Mouse (Mus musculus): ENCODE results near the gene Ice2.

Gene Ice2

DNA sequence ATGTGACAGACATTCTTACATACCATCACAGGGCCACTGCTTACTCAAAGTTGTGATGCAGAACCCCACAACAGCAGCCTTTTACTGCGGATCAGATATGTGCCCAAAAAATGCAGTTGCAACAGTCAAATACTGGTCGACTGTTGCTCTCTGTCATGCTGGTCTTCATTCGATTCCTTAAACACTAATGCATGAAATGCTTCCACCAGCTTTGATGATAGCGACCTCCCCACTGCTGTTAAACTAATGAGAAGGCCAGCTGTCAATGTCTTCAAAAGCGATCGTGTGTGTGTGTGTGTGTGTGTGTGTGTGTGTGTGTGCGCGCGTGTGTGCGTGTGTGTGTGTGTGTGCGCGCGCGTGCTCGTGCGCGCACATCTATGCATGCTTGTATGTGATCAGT, 13.2 kb upstream of the Ice2 start:
- no peak for TF ChIP-seq GATA4 (IDR thresholded peaks at IDR 0.05; ENCODE audit: insufficient replicate concordance, low read length)

DNA sequence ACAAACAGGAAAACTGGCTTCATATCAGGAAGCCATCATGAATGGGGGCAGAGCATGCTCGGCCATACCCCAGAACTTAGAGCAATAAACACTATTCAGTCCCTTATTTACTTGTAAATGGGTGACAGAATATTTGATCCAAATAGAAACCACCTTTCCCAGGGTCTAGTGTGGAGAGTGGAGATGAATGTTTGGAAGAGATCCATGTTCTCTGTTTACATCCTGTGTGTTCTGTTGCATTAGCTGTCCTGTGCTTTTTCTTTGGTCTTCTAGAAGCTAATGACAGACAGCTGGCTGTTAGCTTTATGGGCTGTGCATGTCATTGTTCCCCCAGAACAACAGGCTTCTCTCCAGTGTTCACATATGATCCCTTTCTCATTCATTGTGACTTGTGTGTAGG, 12.8 kb upstream of the Ice2 start:
- no peak for TF ChIP-seq GATA4 (IDR thresholded peaks at IDR 0.05; ENCODE audit: insufficient replicate concordance, low read length)

DNA sequence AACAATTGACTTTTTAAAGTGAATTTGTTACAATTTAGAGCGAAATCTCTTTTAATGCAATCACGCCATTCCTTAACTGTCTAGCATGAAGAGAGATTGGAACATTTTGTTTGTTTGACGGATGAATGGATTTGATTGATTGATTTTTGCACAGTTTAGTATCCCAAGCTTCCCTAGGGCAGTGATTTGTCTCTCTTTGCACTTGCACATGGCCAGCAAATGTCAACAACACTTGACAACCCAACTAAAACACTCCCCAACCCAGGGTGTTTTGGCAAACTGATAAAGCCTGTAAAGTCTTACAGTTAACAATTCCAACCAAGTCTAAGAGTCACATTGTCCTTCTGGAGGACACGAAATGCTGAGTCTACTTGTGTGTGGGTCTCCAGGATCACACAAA, 10.4 kb upstream of the Ice2 start:
- no peak for TF ChIP-seq GATA4 (IDR thresholded peaks at IDR 0.05; ENCODE audit: insufficient replicate concordance, low read length)

DNA sequence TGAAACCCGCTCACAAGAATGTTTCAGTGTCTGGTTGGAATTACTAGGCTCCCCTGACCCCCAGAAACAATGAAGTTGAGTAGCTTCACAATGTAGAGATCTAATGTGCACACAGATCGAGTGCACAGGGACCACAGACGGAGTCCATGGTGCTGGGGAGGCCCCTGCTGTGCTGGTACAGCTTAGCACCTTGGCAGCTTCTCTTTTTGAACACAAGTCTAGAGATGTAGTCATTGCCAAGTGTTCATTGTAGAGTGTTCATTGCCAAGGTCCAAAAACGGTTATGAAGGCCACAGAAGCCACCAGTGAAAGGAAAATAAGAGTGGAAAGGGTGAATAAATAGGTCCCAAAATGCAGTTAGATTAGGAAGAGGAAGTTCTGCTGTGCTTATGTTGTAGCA, 7.1 kb upstream of the Ice2 start:
- TF ChIP-seq GATA4 (IDR thresholded peaks at IDR 0.05; ENCODE audit: insufficient replicate concordance, low read length): no peak

DNA sequence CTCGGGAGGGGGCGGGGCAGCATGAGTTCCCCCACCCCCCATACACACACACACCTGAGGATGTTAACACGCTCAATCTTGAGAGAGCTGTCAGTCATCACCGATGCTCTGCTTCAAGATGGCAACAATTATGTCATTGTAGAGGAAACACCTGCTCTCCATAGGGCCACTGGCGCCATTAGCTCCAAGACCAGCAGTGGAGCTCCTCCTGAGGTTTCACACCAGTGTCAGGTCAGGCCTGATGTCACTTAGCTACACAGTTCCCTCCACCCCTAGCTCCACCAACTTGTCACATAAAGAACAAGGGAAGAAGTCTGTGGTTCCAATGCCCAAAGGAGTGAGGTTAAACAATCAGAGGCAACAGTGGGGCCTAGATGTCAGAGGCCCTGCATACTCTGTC, 3.5 kb upstream of the Ice2 start:
- no peak for TF ChIP-seq GATA4 (IDR thresholded peaks at IDR 0.05; ENCODE audit: insufficient replicate concordance, low read length)

DNA sequence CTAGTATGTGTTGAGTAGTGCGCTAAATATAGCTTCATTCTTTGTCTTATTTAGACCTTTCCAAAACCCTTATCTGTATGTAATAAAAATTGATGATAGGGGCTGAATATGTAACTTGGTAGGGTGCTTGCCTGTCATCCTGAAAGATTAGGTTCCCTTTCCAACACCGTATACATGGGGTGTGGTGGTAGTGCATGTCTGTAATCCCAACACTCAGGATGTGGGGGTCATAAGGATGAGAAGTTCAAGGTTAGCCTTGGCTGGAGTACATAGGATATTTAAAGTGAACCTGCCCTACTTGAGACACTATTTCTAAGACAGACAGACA, 310 bp upstream of the Ice2 start:
- no peak for TF ChIP-seq GATA4 (IDR thresholded peaks at IDR 0.05; ENCODE audit: insufficient replicate concordance, low read length)

DNA sequence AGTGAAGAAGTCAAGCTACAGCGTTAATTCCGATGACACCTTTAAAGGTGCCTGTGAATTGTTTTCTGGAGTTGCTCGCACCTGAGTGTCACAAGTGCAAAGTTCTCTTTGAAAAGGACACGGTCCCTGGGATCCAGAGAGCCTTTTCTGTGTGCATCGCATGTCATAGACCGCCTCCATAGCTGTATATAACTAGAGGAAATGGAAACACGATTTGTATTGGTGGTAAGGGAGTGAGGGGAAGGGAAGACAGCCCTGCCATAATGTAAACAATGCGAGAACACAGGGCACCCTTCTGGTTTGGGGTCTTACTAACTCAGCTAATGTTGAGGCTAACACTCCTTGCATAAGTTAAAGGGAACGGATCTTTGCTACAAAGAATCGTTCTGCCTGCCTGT, 746 bp downstream of the Ice2 start:
- no peak for TF ChIP-seq GATA4 (IDR thresholded peaks at IDR 0.05; ENCODE audit: insufficient replicate concordance, low read length)

DNA sequence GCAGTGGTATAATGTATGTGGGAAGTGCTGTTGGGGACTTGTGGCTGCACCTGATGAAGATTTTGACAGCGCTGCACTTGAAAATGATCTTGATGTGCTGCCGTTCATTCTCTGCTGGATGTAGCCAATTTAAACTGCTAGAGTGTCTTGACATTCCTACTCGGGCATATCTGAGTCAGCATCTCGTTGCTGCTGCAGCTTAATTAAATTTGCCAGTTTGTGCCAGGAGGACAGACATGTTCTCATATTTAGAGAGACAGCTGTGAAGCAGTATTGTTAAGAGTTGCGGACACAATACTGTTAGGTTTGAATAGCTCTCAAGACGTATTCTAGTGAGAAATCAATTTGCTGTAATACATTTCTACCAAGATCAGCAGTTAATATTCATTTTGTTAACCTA, 7.0 kb downstream of the Ice2 start:
- no peak for TF ChIP-seq GATA4 (IDR thresholded peaks at IDR 0.05; ENCODE audit: insufficient replicate concordance, low read length)

DNA sequence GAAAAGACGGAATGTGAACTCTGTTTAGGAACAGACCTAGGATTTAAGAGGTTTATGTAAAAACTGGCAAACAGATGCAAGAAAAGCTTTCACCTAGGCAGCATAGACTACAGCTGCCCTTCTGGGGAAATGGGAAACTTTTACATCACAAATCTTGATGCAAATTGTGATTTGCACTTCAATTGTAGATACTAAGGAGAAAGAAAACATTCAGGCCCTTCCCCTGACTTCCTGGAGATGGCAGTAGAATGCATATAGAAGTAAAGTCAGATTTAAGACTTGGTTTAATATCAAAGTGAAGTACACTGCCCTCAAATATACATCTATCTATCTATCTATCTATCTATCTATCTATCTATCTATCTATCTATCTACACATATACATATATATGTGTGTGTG, 21.8 kb downstream of the Ice2 start:
- no peak for TF ChIP-seq GATA4 (IDR thresholded peaks at IDR 0.05; ENCODE audit: insufficient replicate concordance, low read length)

DNA sequence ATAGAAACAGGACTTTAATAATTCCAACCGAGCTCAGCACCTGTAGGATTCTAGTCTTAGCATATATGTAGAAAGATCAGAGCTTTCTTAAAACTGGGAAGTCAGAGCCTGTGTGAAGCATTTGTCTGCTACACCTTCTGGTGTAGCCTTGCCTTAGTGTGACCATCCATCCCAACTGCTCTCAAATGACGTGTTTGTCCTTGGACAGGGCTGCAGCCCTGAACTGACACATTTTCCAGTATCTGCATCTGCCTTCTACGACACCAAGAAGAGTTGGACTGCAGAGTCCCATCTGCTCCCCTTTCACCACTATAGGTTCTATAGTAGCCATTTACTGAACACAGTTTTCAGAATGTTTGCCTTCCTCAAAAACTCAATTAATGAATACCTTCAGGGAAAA, 32.8 kb downstream of the Ice2 start:
- TF ChIP-seq GATA4 (IDR thresholded peaks at IDR 0.05; ENCODE audit: insufficient replicate concordance, low read length): no peak

DNA sequence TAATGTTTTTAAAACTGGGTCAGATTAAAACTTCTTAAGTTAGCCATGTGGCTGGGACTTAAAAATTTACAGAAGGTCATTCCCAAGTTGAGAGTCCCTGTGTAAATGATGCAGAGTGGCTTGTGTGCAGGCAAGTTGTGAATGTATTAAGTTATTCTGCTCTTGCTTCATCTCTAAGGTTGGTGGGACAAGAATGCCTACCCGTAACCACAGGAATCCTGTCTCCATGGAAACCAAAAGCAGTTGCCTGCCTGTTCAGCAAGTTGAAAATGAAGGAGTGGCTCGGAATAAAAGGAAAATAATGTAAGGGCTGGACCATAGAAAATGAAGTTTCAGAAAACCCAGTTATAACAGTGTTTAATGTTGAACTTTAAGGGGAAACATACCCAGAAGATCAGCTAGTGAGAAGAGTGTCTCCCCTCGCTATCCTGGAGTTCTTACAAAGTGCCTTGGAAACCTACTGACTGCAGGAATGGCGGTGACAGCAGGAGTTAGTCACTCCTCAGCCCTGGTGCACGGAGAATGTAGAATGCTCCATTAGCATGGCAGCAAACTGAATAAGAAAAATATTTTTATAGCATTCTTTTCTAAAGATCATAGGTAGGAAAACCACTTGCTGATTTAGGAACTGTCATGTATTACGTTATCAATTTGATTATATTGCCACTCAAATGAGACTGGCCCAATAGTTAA, 34.3 kb downstream of the Ice2 start:
- no peak for TF ChIP-seq GATA4 (IDR thresholded peaks at IDR 0.05; ENCODE audit: insufficient replicate concordance, low read length)

DNA sequence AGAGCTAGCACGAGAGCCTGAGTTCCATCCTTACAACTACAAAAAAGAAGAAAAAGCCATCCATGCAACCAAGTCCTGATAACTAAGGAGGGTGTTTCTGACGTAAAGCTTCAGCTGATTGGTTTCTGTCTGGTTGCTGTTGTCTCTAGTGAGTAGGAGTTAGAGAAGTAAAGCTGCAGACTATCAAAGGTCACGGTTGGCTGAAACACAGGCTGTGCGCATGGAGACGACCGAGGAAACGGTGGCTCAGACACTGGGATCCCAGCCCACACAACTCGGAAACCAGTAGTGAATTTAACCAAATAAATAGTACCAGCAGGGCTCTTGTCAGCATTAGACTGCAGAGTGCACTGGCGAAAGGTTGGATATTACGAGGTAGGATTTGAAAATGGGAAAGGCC, 37.5 kb downstream of the Ice2 start:
- no peak for TF ChIP-seq GATA4 (IDR thresholded peaks at IDR 0.05; ENCODE audit: insufficient replicate concordance, low read length)

DNA sequence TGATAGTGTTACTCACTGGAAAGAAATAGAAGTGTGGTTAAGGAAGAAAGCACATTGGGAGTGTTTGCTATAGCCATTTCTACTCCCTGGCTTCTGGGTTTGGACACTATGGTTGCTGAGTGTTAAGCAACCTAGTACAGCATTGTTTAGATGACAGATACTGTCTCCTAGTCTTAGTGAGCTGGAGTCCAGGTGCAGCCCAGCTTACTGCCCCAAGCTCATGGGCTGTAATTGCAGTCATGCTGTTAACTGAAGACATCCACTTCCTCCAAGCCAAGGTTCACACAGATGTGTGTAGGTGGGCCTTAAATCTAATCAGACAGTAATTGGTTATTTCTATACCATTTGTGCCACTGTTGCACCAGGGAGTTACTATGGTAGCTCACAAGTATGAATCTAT, 38.0 kb downstream of the Ice2 start:
- no peak for TF ChIP-seq GATA4 (IDR thresholded peaks at IDR 0.05; ENCODE audit: insufficient replicate concordance, low read length)

DNA sequence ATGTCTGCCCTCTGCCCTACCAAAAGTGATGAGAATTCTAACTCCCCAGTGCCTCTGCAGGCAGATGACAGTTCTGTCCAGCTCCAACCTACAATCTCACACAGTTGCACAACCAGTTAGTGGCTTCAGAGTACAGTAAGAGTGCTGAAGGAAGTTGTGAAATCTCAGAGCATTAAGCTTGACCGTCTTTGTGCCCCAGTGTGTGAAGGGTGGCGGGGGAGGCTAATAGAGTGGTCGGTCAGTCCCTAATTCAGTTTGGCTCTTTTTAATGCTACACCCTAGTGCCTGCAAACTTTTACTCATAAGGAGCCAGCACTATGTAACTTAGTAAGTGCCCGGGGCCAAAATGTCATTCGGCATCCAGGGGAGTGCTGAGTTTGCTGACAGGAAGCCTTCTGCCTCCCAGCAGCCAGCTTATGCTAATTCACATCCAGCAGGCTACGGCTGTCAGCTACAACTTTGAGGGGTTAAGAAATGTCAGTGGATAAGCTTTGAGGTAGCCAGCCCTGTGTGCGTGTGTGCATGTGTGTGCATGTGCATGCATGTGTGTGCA, 42.2 kb downstream of the Ice2 start:
- no peak for TF ChIP-seq GATA4 (IDR thresholded peaks at IDR 0.05; ENCODE audit: insufficient replicate concordance, low read length)

DNA sequence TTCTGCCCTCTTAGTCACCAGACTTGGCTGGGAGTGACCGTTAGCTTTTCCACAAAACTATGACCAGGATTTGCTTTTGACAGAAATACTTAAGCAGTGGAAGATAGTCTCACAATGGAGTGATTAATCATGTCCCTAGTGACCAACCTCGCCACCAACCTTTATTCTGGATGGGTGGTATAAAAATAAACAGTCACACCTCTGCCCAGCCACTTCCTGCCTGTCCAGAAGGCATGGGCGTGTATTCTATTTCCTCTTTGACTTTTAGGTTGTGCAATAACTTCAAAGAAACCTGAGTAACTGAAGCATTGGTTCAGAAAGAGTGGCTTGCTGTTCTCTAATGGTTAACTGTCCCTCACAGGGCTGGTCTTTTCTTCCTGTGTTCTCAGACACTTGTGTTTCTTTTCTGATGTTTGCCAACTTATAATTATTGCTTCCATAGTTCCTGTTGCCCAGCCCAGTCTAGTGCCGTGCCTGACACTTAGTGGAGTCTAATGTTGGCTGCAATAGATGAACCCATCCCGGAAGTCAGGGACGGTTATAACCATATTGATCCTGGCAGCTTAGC, 44.8 kb downstream of the Ice2 start:
- TF ChIP-seq GATA4 (IDR thresholded peaks at IDR 0.05; ENCODE audit: insufficient replicate concordance, low read length): no peak

DNA sequence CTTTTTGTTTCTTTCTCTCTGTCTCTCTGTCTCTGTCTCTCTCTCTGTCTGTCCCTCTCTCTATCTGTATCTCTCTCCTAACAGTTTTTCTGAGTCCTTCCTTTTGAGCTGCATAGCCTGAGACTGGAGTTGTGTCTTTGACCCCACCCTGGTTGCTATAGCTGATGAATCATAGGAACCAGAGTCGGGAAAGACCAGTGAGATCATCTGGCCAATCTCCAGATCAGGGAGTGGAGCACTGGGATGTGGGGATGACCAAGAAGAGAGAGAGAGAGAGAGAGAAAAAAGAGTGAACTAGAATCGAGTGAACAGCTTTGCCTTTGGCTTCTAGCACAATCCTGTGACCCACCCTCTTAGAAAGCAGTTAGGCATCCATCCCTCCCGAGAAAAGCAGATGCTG, 45.5 kb downstream of the Ice2 start:
- no peak for TF ChIP-seq GATA4 (IDR thresholded peaks at IDR 0.05; ENCODE audit: insufficient replicate concordance, low read length)

DNA sequence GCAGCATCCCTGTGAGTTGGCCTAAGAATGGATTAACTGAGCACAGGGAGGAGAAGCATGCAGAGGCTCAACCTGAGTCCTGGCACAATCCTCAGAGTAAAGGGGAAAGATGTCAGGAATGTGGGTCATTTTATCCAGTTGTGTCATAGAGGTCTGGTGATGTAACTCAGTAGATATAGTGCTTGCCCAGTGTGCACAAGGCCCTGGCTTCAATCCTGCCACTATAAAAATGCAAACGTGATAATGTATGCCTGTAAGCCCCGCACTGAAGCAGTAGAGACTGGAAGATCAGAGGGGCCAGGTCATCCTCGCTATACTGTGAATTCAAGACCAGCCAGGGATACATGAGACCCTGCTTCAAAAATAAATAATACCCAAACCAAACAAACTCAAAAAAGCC, 51.1 kb downstream of the Ice2 start:
- TF ChIP-seq GATA4 (IDR thresholded peaks at IDR 0.05; ENCODE audit: insufficient replicate concordance, low read length): no peak

Data from liver, adult (tissue).